Mouse (Mus musculus) liver, adult 2 months (tissue): ENCODE data around the gene Rorb. TPM values are rescaled to one million over a fixed set of nuclear protein-coding genes. Genes with fewer than 3 reads are reported as not detected.

Experiments used
- DNase-seq: peaks from one replicate; pipeline ENCODE4 v3.0.0-alpha.2; 2011; ENCODE audit warnings: low read depth, low spot score; ENCODE audit errors: extremely low read depth
- H3K27ac ChIP-seq: fragments of 200-500 bp; replicated peaks from 2 replicates; pipeline ENCODE4 v1.5.1; 2012; ENCODE audit warnings: low read depth, mild to moderate bottlenecking, control low read depth, inconsistent platforms, low read length; ENCODE audit not compliant: insufficient read depth
- H3K27me3 ChIP-seq: fragments of 200-500 bp; 2 replicates; pipeline ENCODE4 v1.6.1; 2012; ENCODE audit warnings: mild to moderate bottlenecking, moderate library complexity, low read length, inconsistent platforms; ENCODE audit not compliant: control insufficient read depth, insufficient read depth
- H3K36me3 ChIP-seq: fragments of 200-500 bp; 2 replicates; pipeline ENCODE4 v1.6.1; 2012; ENCODE audit warnings: low read length, inconsistent platforms; ENCODE audit not compliant: control insufficient read depth, insufficient read depth
- H3K4me1 ChIP-seq: fragments of 200-500 bp; 2 replicates; pipeline ENCODE4 v1.6.1; 2011; ENCODE audit warnings: low read length; ENCODE audit not compliant: control insufficient read depth, insufficient read depth
- H3K4me3 ChIP-seq: fragments of 200-500 bp; 2 replicates; pipeline ENCODE4 v1.5.1; 2011; ENCODE audit warnings: low read depth, mild to moderate bottlenecking, control low read depth, low read length, moderate library complexity; ENCODE audit not compliant: insufficient read depth
- H3K79me2 ChIP-seq: fragments of 200-500 bp; 2 replicates; pipeline ENCODE4 v1.6.1; 2012; ENCODE audit warnings: inconsistent platforms, mild to moderate bottlenecking, low read length, moderate library complexity; ENCODE audit not compliant: control insufficient read depth, insufficient read depth
- H3K9ac ChIP-seq: fragments of 200-500 bp; 2 replicates; pipeline ENCODE4 v1.6.1; 2012; ENCODE audit warnings: low read depth, mild to moderate bottlenecking, control low read depth, inconsistent platforms, low read length
- CTCF ChIP-seq: fragments of 200-500 bp; IDR thresholded peaks from 2 replicates; pipeline ENCODE4 v1.5.1; 2011; ENCODE audit warnings: low read depth, low read length, control low read depth
- POLR2A ChIP-seq: fragments of 200-500 bp; IDR thresholded peaks from 2 replicates; pipeline ENCODE4 v1.6.1; 2011; ENCODE audit warnings: low read length, control low read depth; ENCODE audit not compliant: insufficient read depth; ENCODE audit errors: extremely low read depth
- WGBS: fragments of 180-500 bp; shearing (Covaris S2); methylation state at CpG from one replicate; pipeline ENCODE4 v1.1.7; 2018; 5-methylcytosine and 5-hydroxymethylcytosine counted together
- polyA plus RNA-seq: library from polyadenylated mRNA; depleted of rRNA; stranded (reverse); fragments of >200 nt; gene quantifications from 2 replicates; pipeline ENCODE4 v1.2.3, GENCODE M21; 2012
- total RNA-seq: library from RNA; depleted of rRNA; stranded (reverse); fragments of >200 nt; gene quantifications from 2 replicates; pipeline ENCODE4 v1.2.3, GENCODE M21; 2014

Rorb gene
- total and polyA plus RNA-seq, 2 experiments, result not detected

- TF ChIP-seq POLR2A (no peak), CTCF (no peak)
- Histone ChIP-seq H3K27ac (no peak overlapping the region), H3K4me1 (no peaks in the 10 kb centered on the region), H3K9ac (no peak overlapping the region), H3K79me2 (no peaks in the 10 kb centered on the region), H3K36me3 (no peaks in the 10 kb centered on the region), H3K4me3 (no peak overlapping the region), H3K27me3 (no peaks in the 10 kb centered on the region)
- WGBS, result 84% methylated on average over 3 of the region's 3 CpGs
- no peak for DNase-seq
Measured at GRCm38 (mm10) chr19:18909641-18910040, 201.4 kb downstream of the Rorb start.

GRCm38 (mm10) chr19:18905511-18905910, 205.5 kb downstream of the Rorb start:
- H3K36me3 ChIP-seq, result no peaks in the 10 kb centered on the region
- no peak overlapping the region for H3K27ac ChIP-seq
- TF ChIP-seq POLR2A (no peak), CTCF (no peak)
- H3K4me1 ChIP-seq, result no peaks in the 10 kb centered on the region
- H3K9ac ChIP-seq, result no peak overlapping the region
- H3K4me3 ChIP-seq, result no peak overlapping the region
- no peaks in the 10 kb centered on the region for H3K79me2 ChIP-seq
- WGBS, result 52% methylated on average over 3 of the region's 3 CpGs
- H3K27me3 ChIP-seq, result no peaks in the 10 kb centered on the region
- no peak for DNase-seq

GRCm38 (mm10) chr19:18902694-18903067, 208.3 kb downstream of the Rorb start:
- Histone ChIP-seq H3K36me3 (no peaks in the 10 kb centered on the region), H3K4me3 (no peak overlapping the region), H3K9ac (no peak overlapping the region), H3K4me1 (no peaks in the 10 kb centered on the region), H3K27ac (no peak overlapping the region), H3K79me2 (no peaks in the 10 kb centered on the region), H3K27me3 (no peaks in the 10 kb centered on the region)
- 88% methylated on average over 6 of the region's 6 CpGs for WGBS
- no peak for TF ChIP-seq CTCF
- no peak for TF ChIP-seq POLR2A
- no peak for DNase-seq

GRCm38 (mm10) chr19:18902041-18902693, 208.8 kb downstream of the Rorb start:
- DNase-seq, result no peak
- Histone ChIP-seq H3K27ac (no peak overlapping the region), H3K27me3 (no peaks in the 10 kb centered on the region), H3K4me1 (no peaks in the 10 kb centered on the region), H3K9ac (no peak overlapping the region), H3K79me2 (no peaks in the 10 kb centered on the region), H3K4me3 (no peak overlapping the region), H3K36me3 (no peaks in the 10 kb centered on the region)
- no peak for TF ChIP-seq CTCF
- TF ChIP-seq POLR2A, result no peak
- 88% methylated on average over 15 of the region's 15 CpGs for WGBS

- no peaks in the 10 kb centered on the region for H3K36me3 ChIP-seq
- H3K9ac ChIP-seq, result no peak overlapping the region
- H3K4me3 ChIP-seq, result no peak overlapping the region
- no peak for DNase-seq
- H3K4me1 ChIP-seq, result no peaks in the 10 kb centered on the region
- no peaks in the 10 kb centered on the region for H3K27me3 ChIP-seq
- H3K27ac ChIP-seq, result no peak overlapping the region
- no peaks in the 10 kb centered on the region for H3K79me2 ChIP-seq
- TF ChIP-seq POLR2A (no peak), CTCF (no peak)
Measured at GRCm38 (mm10) chr19:18898238-18898637, 212.8 kb downstream of the Rorb start.

- no peak overlapping the region for H3K9ac ChIP-seq
- 75% methylated on average over 4 of the region's 4 CpGs for WGBS
- TF ChIP-seq CTCF, result no peak
- no peak for TF ChIP-seq POLR2A
- no peak overlapping the region for H3K27ac ChIP-seq
- H3K27me3 ChIP-seq, result no peaks in the 10 kb centered on the region
- no peak overlapping the region for H3K4me3 ChIP-seq
- no peaks in the 10 kb centered on the region for H3K36me3 ChIP-seq
- no peaks in the 10 kb centered on the region for H3K79me2 ChIP-seq
- DNase-seq, result no peak
- H3K4me1 ChIP-seq, result no peaks in the 10 kb centered on the region
Measured at GRCm38 (mm10) chr19:18890216-18890615, 220.8 kb downstream of the Rorb start.
